Mouse (Mus musculus) spleen, adult 18-20 months (tissue): ENCODE data around the gene Sbk3.

Source experiments
- DNase-seq, 2 experiments: peaks; one replicate each; pipeline ENCODE4 v3.0.0; 2022; ENCODE audit warnings: mixed read lengths in 2 of 2

Gene Sbk3

GRCm38 (mm10) chr7:4993347-4993998 lies 22.5 kb upstream of the Sbk3 start:
- DNase-seq: no peak

- DNase-seq: no peak
Observed at GRCm38 (mm10) chr7:4988250-4988649, 17.3 kb upstream of the Sbk3 start.

GRCm38 (mm10) chr7:4976832-4977231 lies 5.9 kb upstream of the Sbk3 start:
- DNase-seq: no peak

- no peak for DNase-seq
Observed at GRCm38 (mm10) chr7:4975455-4975854, 4.5 kb upstream of the Sbk3 start.

GRCm38 (mm10) chr7:4972321-4973047 lies 1.5 kb upstream of the Sbk3 start:
- DNase-seq: no peak

GRCm38 (mm10) chr7:4971710-4972109 lies 742 bp upstream of the Sbk3 start:
- no peak for DNase-seq

- DNase-seq: no peak
Observed at GRCm38 (mm10) chr7:4964988-4965387, 6.0 kb downstream of the Sbk3 start.

GRCm38 (mm10) chr7:4964272-4964671 lies 6.7 kb downstream of the Sbk3 start, which contains the start of gene Sbk2:
Gene Sbk2 (minus strand): TSS chr7:4964406.
- DNase-seq: peak; percentile 64 to 81

- DNase-seq: no peak
Observed at GRCm38 (mm10) chr7:4963527-4963926, 7.4 kb downstream of the Sbk3 start.

GRCm38 (mm10) chr7:4957361-4957760 lies 13.6 kb downstream of the Sbk3 start:
- DNase-seq: no peak

GRCm38 (mm10) chr7:4953815-4954445 lies 17.0 kb downstream of the Sbk3 start:
- no peak for DNase-seq

- no peak for DNase-seq
Observed at GRCm38 (mm10) chr7:4950561-4951342, 20.2 kb downstream of the Sbk3 start.

- DNase-seq: no peak
Observed at GRCm38 (mm10) chr7:4948386-4948785, 22.6 kb downstream of the Sbk3 start.

GRCm38 (mm10) chr7:4947855-4948254 lies 23.1 kb downstream of the Sbk3 start:
- DNase-seq: no peak

GRCm38 (mm10) chr7:4943223-4943815 lies 27.6 kb downstream of the Sbk3 start:
- DNase-seq: peak; percentile 91 to 98

- no peak for DNase-seq
Observed at GRCm38 (mm10) chr7:4942673-4943072, 28.3 kb downstream of the Sbk3 start.

- DNase-seq: peak; percentile 68 to 87
Observed at GRCm38 (mm10) chr7:4940068-4940479, 30.9 kb downstream of the Sbk3 start.

- DNase-seq: peak; percentile 55 to 80
Observed at GRCm38 (mm10) chr7:4938456-4938855, 32.5 kb downstream of the Sbk3 start.

- DNase-seq: no peak
Observed at GRCm38 (mm10) chr7:4937392-4937791, 33.6 kb downstream of the Sbk3 start.

- no peak for DNase-seq
Observed at GRCm38 (mm10) chr7:4936832-4937231, 34.1 kb downstream of the Sbk3 start.

GRCm38 (mm10) chr7:4934160-4934914 lies 36.6 kb downstream of the Sbk3 start:
- no peak for DNase-seq

- DNase-seq: no peak
Observed at GRCm38 (mm10) chr7:4933103-4933502, 37.9 kb downstream of the Sbk3 start.
